Mouse (Mus musculus): Measurements from ENCODE around the gene Krt24.
"Not testable (repeated sequence)": the region's sequence is repeated elsewhere in the genome, so short reads cannot be mapped to it uniquely, and the experiment has no call there.

Gene Krt24

GRCm38 (mm10) chr11:99252671-99253070 is 32.4 kb downstream of the Krt24 start:
- ATAC-seq (ENCODE audit: low TSS enrichment): no peak

GRCm38 (mm10) chr11:99250666-99251065 is 34.4 kb downstream of the Krt24 start:
- peak; percentile 15; the same call in 1 of the 2 replicates for ATAC-seq (ENCODE audit: low TSS enrichment)

GRCm38 (mm10) chr11:99250241-99250640 is 34.8 kb downstream of the Krt24 start:
- peak; percentile 98 for ATAC-seq (ENCODE audit: low TSS enrichment)

- no peak for ATAC-seq (ENCODE audit: low TSS enrichment)
These were observed 35.9 kb downstream of the Krt24 start for GRCm38 (mm10) chr11:99249115-99249514.

- ATAC-seq (ENCODE audit: low TSS enrichment): no peak
These were observed 37.1 kb downstream of the Krt24 start for GRCm38 (mm10) chr11:99247916-99248315.

GRCm38 (mm10) chr11:99244519-99244918 is 40.5 kb downstream of the Krt24 start:
- not testable (repeated sequence) for ATAC-seq (ENCODE audit: low TSS enrichment)

- ATAC-seq (ENCODE audit: low TSS enrichment): peak; percentile 95
These were observed 41.2 kb downstream of the Krt24 start, which contains the start of gene Krt222 for GRCm38 (mm10) chr11:99243820-99244374. Gene Krt222, minus strand, starts transcription at chr11:99244085.

- ATAC-seq (ENCODE audit: low TSS enrichment): no peak
These were observed 41.8 kb downstream of the Krt24 start for GRCm38 (mm10) chr11:99243200-99243819.

- no peak for ATAC-seq (ENCODE audit: low TSS enrichment)
These were observed 43.0 kb downstream of the Krt24 start for GRCm38 (mm10) chr11:99242056-99242455.

GRCm38 (mm10) chr11:99238468-99238867 is 46.6 kb downstream of the Krt24 start:
- no peak for ATAC-seq (ENCODE audit: low TSS enrichment)

GRCm38 (mm10) chr11:99231049-99231816 is 53.8 kb downstream of the Krt24 start:
- ATAC-seq (ENCODE audit: low TSS enrichment): no peak

- ATAC-seq (ENCODE audit: low TSS enrichment): peak; percentile 86
These were observed 54.6 kb downstream of the Krt24 start, which contains the start of gene Smarce1 for GRCm38 (mm10) chr11:99230261-99231048. Gene Smarce1, minus strand, starts transcription at chr11:99231017.

Data from frontal cortex, adult (tissue).